Mouse (Mus musculus) CH12.LX (cell line): Measurements from ENCODE around the gene Esyt2. TPM values are rescaled to one million over a fixed set of nuclear protein-coding genes. Genes with fewer than 3 reads are reported as not detected.

Experiments
- DNase-seq: peaks from one replicate; pipeline ENCODE4 v3.0.0-alpha.2; 2013; ENCODE audit errors: extremely low read depth
- H3K27ac ChIP-seq: 2 replicates; pipeline ENCODE4 v1.5.1; 2012; ENCODE audit warnings: low read depth, mild to moderate bottlenecking, control low read depth, moderate library complexity; ENCODE audit not compliant: insufficient read depth
- H3K27me3 ChIP-seq: replicated peaks from 2 replicates; pipeline ENCODE3; 2012; ENCODE audit warnings: inconsistent platforms
- H3K36me3 ChIP-seq, 2 experiments: replicated peaks in 1 of 2; 2 replicates each; pipeline versions ENCODE3 to v1.6.1; 2012; ENCODE audit warnings: inconsistent platforms in 1 of 2, low read length in 1 of 2, mild to moderate bottlenecking in 1 of 2, mixed read lengths in 1 of 2, moderate library complexity in 1 of 2; ENCODE audit not compliant: control insufficient read depth in 1 of 2, insufficient read depth in 1 of 2
- H3K4me1 ChIP-seq, 2 experiments: 2 replicates each; pipeline ENCODE4 v1.6.1; 2012; ENCODE audit warnings: inconsistent platforms in 1 of 2, moderate library complexity in 1 of 2; ENCODE audit not compliant: insufficient read depth in 2 of 2, control insufficient read depth in 1 of 2
- H3K4me2 ChIP-seq: 2 replicates; pipeline ENCODE4 v1.6.1; 2012; ENCODE audit warnings: low read depth, mild to moderate bottlenecking, control low read depth; ENCODE audit not compliant: poor library complexity, insufficient read depth, severe bottlenecking
- H3K4me3 ChIP-seq, 3 experiments: fragments of 150-350 bp in 1 of 3; sonication (generic) in 1 of 3; replicated peaks in 1 of 3; 2 replicates each; pipeline versions ENCODE3 to v1.5.1; 2011 to 2012; ENCODE audit warnings: low read depth in 2 of 3, low read length in 2 of 3, mild to moderate bottlenecking in 2 of 3, moderate library complexity in 2 of 3, control low read depth in 1 of 3, improper control_type of control experiment in 1 of 3, inconsistent platforms in 1 of 3, mixed read lengths in 1 of 3; ENCODE audit not compliant: poor library complexity in 1 of 3
- H3K79me2 ChIP-seq: replicated peaks from 2 replicates; pipeline ENCODE4 v1.6.1; 2012; ENCODE audit warnings: mild to moderate bottlenecking, moderate library complexity; ENCODE audit not compliant: control insufficient read depth, poor library complexity, insufficient read depth, severe bottlenecking; ENCODE audit errors: extremely low read depth
- H3K9ac ChIP-seq: 2 replicates; pipeline ENCODE4 v1.6.1; 2012; ENCODE audit warnings: low read depth, mild to moderate bottlenecking, control low read depth, moderate library complexity; ENCODE audit not compliant: insufficient read depth
- H3K9me3 ChIP-seq: replicated peaks from 2 replicates; pipeline ENCODE3; 2012; ENCODE audit warnings: low read length, inconsistent platforms, mixed read lengths
- BHLHE40 ChIP-seq: IDR thresholded peaks from 2 replicates; pipeline ENCODE4 v1.6.1; 2011; ENCODE audit warnings: mild to moderate bottlenecking, low read depth, low read length, improper control_type of control experiment
- CHD2 ChIP-seq: IDR thresholded peaks from 2 replicates; pipeline ENCODE4 v1.6.1; 2011; ENCODE audit warnings: low read length, improper control_type of control experiment
- E2F4 ChIP-seq: IDR thresholded peaks from 2 replicates; pipeline ENCODE4 v1.6.1; 2011; ENCODE audit warnings: low read depth, low read length, improper control_type of control experiment; ENCODE audit not compliant: insufficient replicate concordance
- ELF1 ChIP-seq: IDR thresholded peaks from 2 replicates; pipeline ENCODE4 v1.6.1; 2014; ENCODE audit warnings: low read depth, mild to moderate bottlenecking, inconsistent platforms, low read length, improper control_type of control experiment
- EP300 ChIP-seq: IDR thresholded peaks from 2 replicates; pipeline ENCODE4 v1.6.1; 2011; ENCODE audit warnings: low read length, improper control_type of control experiment
- HCFC1 ChIP-seq: IDR thresholded peaks from 2 replicates; pipeline ENCODE4 v1.6.1; 2012; ENCODE audit warnings: low read depth, mild to moderate bottlenecking, inconsistent platforms, low read length, improper control_type of control experiment
- JUND ChIP-seq: conservative IDR thresholded peaks from 2 replicates; pipeline ENCODE4 v1.6.1; 2011; ENCODE audit warnings: low read depth, low read length, improper control_type of control experiment
- KAT2A ChIP-seq: IDR thresholded peaks from 2 replicates; pipeline ENCODE4 v1.6.1; 2012; ENCODE audit warnings: low read length, improper control_type of control experiment, inconsistent platforms; ENCODE audit not compliant: insufficient replicate concordance
- MAX ChIP-seq: IDR thresholded peaks from 2 replicates; pipeline ENCODE4 v1.6.1; 2011; ENCODE audit warnings: low read length, improper control_type of control experiment
- MAZ ChIP-seq: IDR thresholded peaks from 2 replicates; pipeline ENCODE4 v1.6.1; 2012; ENCODE audit warnings: low read depth, mild to moderate bottlenecking, inconsistent platforms, low read length, improper control_type of control experiment, moderate library complexity
- MEF2A ChIP-seq: IDR thresholded peaks from 2 replicates; pipeline ENCODE4 v1.6.1; 2014; ENCODE audit warnings: low read depth, mild to moderate bottlenecking, inconsistent platforms, low read length, improper control_type of control experiment, borderline replicate concordance
- MYC ChIP-seq: IDR thresholded peaks from 2 replicates; pipeline ENCODE4 v1.6.1; 2011; ENCODE audit warnings: low read depth, mild to moderate bottlenecking, improper control_type of control experiment, low read length
- PAX5 ChIP-seq: IDR thresholded peaks from 2 replicates; pipeline ENCODE4 v1.6.1; 2012; ENCODE audit warnings: low read length, inconsistent platforms, mixed read lengths
- POLR2AphosphoS2 ChIP-seq: IDR thresholded peaks from 2 replicates; pipeline ENCODE4 v1.6.1; 2011; ENCODE audit warnings: low read depth, low read length, improper control_type of control experiment
- RAD21 ChIP-seq: IDR thresholded peaks from 2 replicates; pipeline ENCODE4 v1.6.1; 2011; ENCODE audit warnings: low read depth, mild to moderate bottlenecking, low read length, improper control_type of control experiment, moderate library complexity
- RCOR1 ChIP-seq: conservative IDR thresholded peaks from 2 replicates; pipeline ENCODE4 v1.6.1; 2012; ENCODE audit warnings: low read depth, mild to moderate bottlenecking, inconsistent platforms, low read length, improper control_type of control experiment
- TBP ChIP-seq: conservative IDR thresholded peaks from 2 replicates; pipeline ENCODE4 v1.6.1; 2011; ENCODE audit warnings: low read depth, low read length, improper control_type of control experiment
- USF2 ChIP-seq: conservative IDR thresholded peaks from 2 replicates; pipeline ENCODE4 v1.6.1; 2011; ENCODE audit warnings: low read depth, low read length, improper control_type of control experiment
- ZC3H11A ChIP-seq: IDR thresholded peaks from 2 replicates; pipeline ENCODE4 v1.6.1; 2012; ENCODE audit warnings: low read depth, mild to moderate bottlenecking, inconsistent platforms, low read length, improper control_type of control experiment
- ZMIZ1 ChIP-seq: IDR thresholded peaks from 2 replicates; pipeline ENCODE4 v1.6.1; 2012; ENCODE audit warnings: low read depth, mild to moderate bottlenecking, inconsistent platforms, low read length, improper control_type of control experiment
- ZNF384 ChIP-seq: IDR thresholded peaks from 2 replicates; pipeline ENCODE4 v1.6.1; 2012; ENCODE audit warnings: low read depth, low read length, improper control_type of control experiment, inconsistent platforms
- dilution Hi-C: fragments of 300-500 bp; cut with MboI; formaldehyde crosslinking; loops from 2 replicates; pipeline ENCODE4 v1.14.3; 2020; ENCODE audit warnings: low sequenced_read_pairs; ENCODE audit not compliant: extremely low pct_unique_long_range_greater_than_20kb, extremely low pct_ligation_motif_present
- in situ Hi-C: fragments of 300-500 bp; cut with MboI; formaldehyde crosslinking; loops from 3 replicates; pipeline ENCODE4 v1.14.3; 2019; ENCODE audit warnings: low sequenced_read_pairs, low pct_ligation_motif_present, low pct_unique_long_range_greater_than_20kb, mixed read lengths
- polyA plus RNA-seq: library from polyadenylated mRNA; unstranded; fragments of >175 nt; gene quantifications from 2 replicates; pipeline ENCODE4 v1.2.1, GENCODE M21; 2012; ENCODE audit warnings: low read depth; ENCODE audit not compliant: insufficient read length
- total RNA-seq, 2 experiments: library from RNA; depleted of rRNA; stranded (reverse); fragments of 300-350 nt in 1 of 2; fragments of >200 nt in 1 of 2; gene quantifications; 2 replicates each; pipeline ENCODE4 v1.2.3; 2012 to 2014

Gene Esyt2
- total and polyA plus RNA-seq, 3 experiments: 6.9 to 12.8 (median 8.2) TPM

DNA sequence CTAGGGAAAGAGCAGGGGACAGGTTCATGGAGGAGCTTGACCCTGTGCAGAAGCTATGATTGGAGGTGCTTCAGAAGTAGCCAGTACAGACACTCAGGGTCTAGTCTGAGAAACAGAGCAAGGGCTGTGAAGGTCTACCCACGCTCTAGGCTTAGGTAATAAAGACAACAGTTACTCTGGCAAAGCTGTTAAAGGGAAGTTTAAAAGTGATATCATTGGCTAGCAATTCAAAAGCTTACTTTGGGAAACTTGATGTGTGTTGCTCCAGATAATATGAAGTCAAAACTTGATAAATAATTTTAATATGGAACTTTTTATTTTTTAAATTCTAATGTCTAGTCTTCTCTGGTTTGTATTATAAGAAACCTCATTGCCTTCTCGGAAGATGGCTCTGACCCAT lies 86.3 kb downstream of the Esyt2 start:
- Histone ChIP-seq H3K4me1 (no peaks in the 10 kb centered on the region), H3K27me3 (no peaks in the 10 kb centered on the region), H3K36me3 (peaks cover 0 to 43% of the 10 kb centered on the region in 2 experiments), H3K9ac (no peak overlapping the region), H3K4me3 (no peak overlapping the region), H3K27ac (no peak overlapping the region), H3K79me2 (no peaks in the 10 kb centered on the region), H3K9me3 (no peaks in the 10 kb centered on the region), H3K4me2 (no peak overlapping the region)
- TF ChIP-seq ELF1 (no peak), ZMIZ1 (no peak), RAD21 (no peak), KAT2A (no peak), RCOR1 (no peak), BHLHE40 (no peak), MAX (no peak), E2F4 (no peak)
- dilution Hi-C loops (no loop called here), in situ Hi-C loops (no loop called here)
- no peak for DNase-seq

DNA sequence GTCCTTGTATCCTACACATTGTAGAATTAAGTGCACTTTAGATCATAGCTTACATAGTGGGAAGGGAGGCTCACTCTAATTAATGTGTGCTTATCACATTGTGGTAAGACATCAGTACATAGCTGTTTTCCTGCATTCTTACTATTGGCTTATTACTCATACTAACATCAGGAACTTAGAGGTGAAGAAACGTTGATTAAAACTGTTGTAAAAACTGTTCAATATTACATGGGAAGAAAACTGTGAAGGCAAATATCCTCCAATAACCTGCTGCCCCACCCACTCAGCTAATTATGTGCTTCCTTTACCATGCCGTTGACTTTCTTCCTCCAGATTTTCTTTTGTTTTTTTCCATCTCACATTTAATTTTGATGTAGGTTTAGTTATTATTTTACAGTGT lies 87.9 kb downstream of the Esyt2 start:
- dilution Hi-C loops: no loop called here
- Histone ChIP-seq H3K79me2 (no peaks in the 10 kb centered on the region), H3K4me1 (no peaks in the 10 kb centered on the region)
- TF ChIP-seq HCFC1 (no peak), CHD2 (no peak), PAX5 (no peak), POLR2AphosphoS2 (no peak), TBP (no peak), JUND (no peak), EP300 (no peak), MAZ (no peak), RAD21 (no peak), USF2 (no peak), MEF2A (no peak), ZNF384 (no peak), MYC (no peak), ZC3H11A (no peak), ZMIZ1 (no peak)
- TF ChIP-seq, all 38 proteins: peak for 0
- DNase-seq: no peak
- Histone ChIP-seq H3K36me3 (peaks cover 0 to 36% of the 10 kb centered on the region in 2 experiments), H3K4me2 (no peak overlapping the region), H3K27ac (no peak overlapping the region), H3K4me3 (no peak overlapping the region), H3K9ac (no peak overlapping the region), H3K27me3 (no peaks in the 10 kb centered on the region), H3K9me3 (no peaks in the 10 kb centered on the region)
- in situ Hi-C loops: no loop called here
